Mouse (Mus musculus) left cerebral cortex, postnatal 25 days (tissue): ENCODE measurements around the gene Trim14. TPM values are rescaled to one million over a fixed set of nuclear protein-coding genes. Genes with fewer than 3 reads are reported as not detected.

Source experiments
- DNase-seq, 2 experiments: peaks; one replicate each; pipeline ENCODE4 v3.0.0; 2022; ENCODE audit warnings: low spot score in 2 of 2, mixed read lengths in 1 of 2
- intact Hi-C: fragments of 180-260 bp; cut with DNase I; formaldehyde crosslinking; loops from one replicate; pipeline ENCODE4 v1.15.1; 2025
- total RNA-seq, 2 experiments: library from RNA; stranded (reverse); gene quantifications; 2 replicates each; pipeline ENCODE4 v1.2.3; 2021

Trim14 gene
- total RNA-seq, 2 experiments from 2014 or later, result 0.76 to 1.4 TPM

- intact Hi-C loops, result loop anchor here (1.0 to 5.0 kb wide), 3 partner anchors 35 to 255 kb away; partner anchors contain the start of genes Nans, Trmo and Xpa
Measured at GRCm38 (mm10) chr4:46451758-46452480, 84.0 kb downstream of the Trim14 start.

GRCm38 (mm10) chr4:46451240-46451757 lies 84.6 kb downstream of the Trim14 start:
- intact Hi-C loops, result loop anchor here (5.0 kb wide), 1 partner anchor 36 kb away; the partner anchor contains the start of gene Nans
- DNase-seq, result peak; percentile 71 to 81

More at GRCm38 (mm10) chr4:46451758-46452480, 84.0 kb downstream of the Trim14 start:
- DNase-seq, result peak; percentile 57 to 81

- DNase-seq, result peak; percentile 92
- intact Hi-C loops, result loop anchor here (5.0 kb wide), 1 partner anchor 37 kb away; the partner anchor contains the start of gene Nans
Measured at GRCm38 (mm10) chr4:46450519-46451131, 85.3 kb downstream of the Trim14 start, which contains the start of gene Anp32b. Gene Anp32b, plus strand, starts transcription at chr4:46450902.

GRCm38 (mm10) chr4:46450020-46450518 lies 85.9 kb downstream of the Trim14 start:
- intact Hi-C loops, result loop anchor here (5.0 kb wide), 1 partner anchor 37 kb away; the partner anchor contains the start of gene Nans
- no peak for DNase-seq

GRCm38 (mm10) chr4:46448886-46449285 lies 87.1 kb downstream of the Trim14 start:
- intact Hi-C loops, result no loop called here
- DNase-seq, result no peak

- no peak for DNase-seq
- intact Hi-C loops, result no loop called here
Measured at GRCm38 (mm10) chr4:46447461-46447860, 88.5 kb downstream of the Trim14 start.

GRCm38 (mm10) chr4:46445237-46445945 lies 90.5 kb downstream of the Trim14 start:
- no peak for DNase-seq
- intact Hi-C loops, result no loop called here

Other genes with a start within 250 kb of the Trim14 start
- not detected for gene Foxe1, start 192.5 kb downstream of the Trim14 start, total RNA-seq
- 1 to 10 TPM; 4.2 to 4.7 TPM for gene Trmo, start 146.7 kb downstream of the Trim14 start, total RNA-seq
- gene Hemgn, start 122.6 kb downstream of the Trim14 start, total RNA-seq, result not detected
- gene Anp32b, start 85.2 kb downstream of the Trim14 start, total RNA-seq, result 10 to 100 TPM; 43.3 to 43.9 TPM
- gene Nans, start 46.9 kb downstream of the Trim14 start, total RNA-seq, result 10 to 100 TPM; 19.4 to 19.7 TPM
- 10 to 100 TPM; 26.2 to 29.7 TPM for gene Coro2a, start 66.1 kb upstream of the Trim14 start, total RNA-seq
- 1 to 10 TPM; 2.6 to 3.3 TPM for gene Tbc1d2, start 114.1 kb upstream of the Trim14 start, total RNA-seq